In genomic region chrX:24062389-24062788, GRCm38 (mm10) we compare ENCODE assay signal across 20 mouse cellular contexts.
"Had no signal": no experiment of that assay in that cellular context is flagged by ENCODE, and none has a peak within 500 bp of the region (broad histone marks: within the 10 kb centered on the region; RNA-seq: fewer than 3 reads in every experiment).

No protein-coding gene starts in this region.

- H3K27me3 ChIP-seq: kidney, embryonic 15.5 days; limb, embryonic 12.5 days; limb, embryonic 15.5 days; liver, embryonic 13.5 days; midbrain, embryonic 12.5 days; midbrain, embryonic 15.5 days; neural tube, embryonic 12.5 days; neural tube, embryonic 15.5 days; stomach, embryonic 15.5 days had no signal

- DNase-seq: kidney, adult 18-20 months; kidney, postnatal 14 days; layer of hippocampus, postnatal 36 days; left cerebral cortex, postnatal 4 days; liver, embryonic 13.5 days; lung, adult 2 months; right cerebral cortex, adult 18-20 months; right cerebral cortex, postnatal 14 days; right cerebral cortex, postnatal 4 days; thymus, postnatal 25 days had no signal

- H3K4me2 ChIP-seq: kidney, embryonic 15.5 days; limb, embryonic 12.5 days; limb, embryonic 15.5 days; liver, embryonic 13.5 days; midbrain, embryonic 12.5 days; midbrain, embryonic 15.5 days; neural tube, embryonic 12.5 days; neural tube, embryonic 15.5 days; stomach, embryonic 15.5 days had no signal

- H3K4me1 ChIP-seq: kidney, embryonic 15.5 days; limb, embryonic 12.5 days; limb, embryonic 15.5 days; liver, embryonic 13.5 days; midbrain, embryonic 12.5 days; midbrain, embryonic 15.5 days; neural tube, embryonic 12.5 days; neural tube, embryonic 15.5 days; stomach, embryonic 15.5 days had no signal

- H3K9ac ChIP-seq: kidney, embryonic 15.5 days; limb, embryonic 12.5 days; limb, embryonic 15.5 days; liver, embryonic 13.5 days; midbrain, embryonic 12.5 days; midbrain, embryonic 15.5 days; neural tube, embryonic 12.5 days; neural tube, embryonic 15.5 days; stomach, embryonic 15.5 days had no signal

- H3K4me3 ChIP-seq: kidney, embryonic 15.5 days; left cerebral cortex, adult 2 months; limb, embryonic 12.5 days; limb, embryonic 15.5 days; liver, embryonic 13.5 days; midbrain, embryonic 12.5 days; midbrain, embryonic 15.5 days; neural tube, embryonic 12.5 days; neural tube, embryonic 15.5 days; stomach, embryonic 15.5 days had no signal

- H3K9me3 ChIP-seq: kidney, embryonic 15.5 days; limb, embryonic 15.5 days; liver, embryonic 13.5 days; stomach, embryonic 15.5 days had no signal

- ATAC-seq: midbrain, embryonic 15.5 days had no signal

- H3K36me3 ChIP-seq: kidney, embryonic 15.5 days; limb, embryonic 12.5 days; limb, embryonic 15.5 days; liver, embryonic 13.5 days; midbrain, embryonic 12.5 days; midbrain, embryonic 15.5 days; neural tube, embryonic 12.5 days; neural tube, embryonic 15.5 days; stomach, embryonic 15.5 days had no signal

- H3K27ac ChIP-seq: kidney, embryonic 15.5 days; left cerebral cortex, adult 2 months; limb, embryonic 12.5 days; limb, embryonic 15.5 days; liver, embryonic 13.5 days; macrophage; midbrain, embryonic 12.5 days; midbrain, embryonic 15.5 days; neural tube, embryonic 12.5 days; neural tube, embryonic 15.5 days; stomach, embryonic 15.5 days had no signal
